Mouse (Mus musculus) heart, postnatal 14 days (tissue): ENCODE results near the gene Atp8a2. TPM values are rescaled to one million over a fixed set of nuclear protein-coding genes. Genes with fewer than 3 reads are reported as not detected.
A peak's percentile ranks its signal among the peaks of the same experiment; 100 is the strongest.
"Not testable (repeated sequence)": the region's sequence is repeated elsewhere in the genome, so short reads cannot be mapped to it uniquely, and the experiment has no call there.

Experiments used
- DNase-seq, 2 experiments: peaks; one replicate each; pipeline ENCODE4 v3.0.0; 2021 to 2022
- intact Hi-C: fragments of 180-260 bp; cut with DNase I; formaldehyde crosslinking; loops from one replicate; pipeline ENCODE4 v1.15.1; 2025
- total RNA-seq, 2 experiments: library from RNA; stranded (reverse); gene quantifications; 2 replicates each; pipeline ENCODE4 v1.2.3; 2021

The Atp8a2 gene
- total RNA-seq, 2 experiments from 2014 or later: 4.2 to 5.6 TPM

DNA sequence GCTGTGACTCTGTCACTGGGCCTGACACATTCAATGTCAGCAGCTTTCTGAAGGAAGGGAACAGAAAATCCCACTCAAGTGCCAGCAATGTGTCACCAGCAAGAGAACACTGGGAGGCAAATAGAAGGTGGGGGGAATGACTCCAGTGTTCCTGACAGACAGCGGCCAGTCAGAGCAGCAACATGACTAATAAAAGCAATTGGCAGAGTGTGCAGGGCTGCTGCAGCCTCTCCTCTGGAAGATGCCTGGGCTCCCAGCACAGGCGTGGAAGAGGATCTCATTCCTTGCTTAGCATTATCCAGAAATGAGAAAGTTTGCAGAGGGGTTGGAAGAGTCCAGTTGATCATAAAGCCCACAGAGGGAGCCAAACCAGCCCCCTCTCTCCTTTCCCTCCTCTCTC, 254.8 kb downstream of the Atp8a2 start:
- no peak for DNase-seq
- intact Hi-C loops: loop anchor here (2.0 to 5.0 kb wide), 3 partner anchors 73 to 329 kb away; partner anchors contain the start of gene Shisa2

DNA sequence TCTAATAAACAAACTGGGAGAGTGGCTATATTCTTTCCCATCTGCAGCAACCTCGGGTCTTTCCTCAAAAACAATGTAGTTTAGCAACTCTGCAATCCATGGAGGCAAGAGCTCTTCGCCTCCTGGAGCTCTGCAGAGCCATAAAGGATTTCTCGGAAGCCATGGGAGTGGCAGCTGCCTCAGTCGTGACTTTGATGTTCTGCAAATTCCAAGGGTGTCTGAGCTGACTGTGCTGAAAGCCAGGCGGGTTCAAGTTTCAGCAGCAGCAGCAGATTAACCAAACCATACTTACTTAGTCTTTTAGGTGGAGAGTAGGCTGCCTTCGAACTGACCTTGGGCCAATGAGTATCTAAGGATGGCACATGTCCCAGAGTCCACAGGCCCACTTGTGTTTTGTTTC, 264.6 kb downstream of the Atp8a2 start:
- intact Hi-C loops: no loop called here
- no peak for DNase-seq

DNA sequence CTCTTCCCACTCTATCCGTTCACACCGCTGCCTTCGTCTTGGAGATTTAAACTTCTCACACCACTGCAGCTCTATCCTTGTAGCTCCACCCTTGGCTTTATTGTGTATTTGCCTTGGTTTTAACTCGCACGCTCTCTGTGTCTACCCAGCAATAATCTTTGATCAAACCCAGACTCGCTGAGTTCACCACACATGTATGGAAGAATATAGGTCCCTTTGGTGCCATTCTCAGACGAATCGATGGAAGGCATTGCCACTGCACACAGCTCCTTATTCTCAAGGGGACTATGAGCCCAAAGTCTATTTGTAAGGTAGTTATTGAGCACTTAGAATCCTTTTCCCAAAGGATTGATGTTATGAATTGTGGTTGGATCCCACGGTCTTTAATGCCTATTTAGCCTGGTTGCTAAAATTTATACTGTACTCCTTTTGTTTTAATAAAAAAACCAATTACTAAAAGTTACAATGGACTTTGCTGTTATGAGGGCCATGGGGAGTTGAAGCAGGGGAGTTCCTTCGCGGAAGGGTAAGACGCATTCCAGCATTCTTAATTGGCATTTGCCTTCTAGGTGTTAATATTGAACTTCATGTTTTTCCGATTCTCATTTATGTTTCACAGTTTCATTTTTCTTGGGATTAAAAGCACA, 265.4 kb downstream of the Atp8a2 start:
- no peak for DNase-seq
- intact Hi-C loops: no loop called here

DNA sequence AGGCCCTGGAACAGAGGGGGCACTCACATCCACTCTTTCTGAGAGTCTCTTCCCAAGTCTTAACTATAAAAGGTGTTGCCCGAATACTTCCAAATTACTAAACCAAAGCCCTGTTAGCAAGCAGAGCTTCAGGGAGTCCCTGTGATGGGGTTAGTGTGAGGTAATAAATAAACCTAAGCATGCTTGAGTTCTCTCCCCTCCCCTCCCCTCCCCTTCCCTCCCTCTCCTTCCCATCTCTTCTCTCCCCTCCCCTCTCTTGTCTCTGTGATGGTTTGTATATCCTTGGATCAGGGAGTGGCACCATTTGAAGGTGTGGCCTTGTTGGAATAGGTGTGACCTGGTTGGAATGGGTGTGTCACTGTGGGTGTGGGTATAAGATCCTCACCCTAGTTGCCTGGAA, 267.8 kb downstream of the Atp8a2 start:
- DNase-seq, intact Hi-C loops: not testable (repeated sequence)

DNA sequence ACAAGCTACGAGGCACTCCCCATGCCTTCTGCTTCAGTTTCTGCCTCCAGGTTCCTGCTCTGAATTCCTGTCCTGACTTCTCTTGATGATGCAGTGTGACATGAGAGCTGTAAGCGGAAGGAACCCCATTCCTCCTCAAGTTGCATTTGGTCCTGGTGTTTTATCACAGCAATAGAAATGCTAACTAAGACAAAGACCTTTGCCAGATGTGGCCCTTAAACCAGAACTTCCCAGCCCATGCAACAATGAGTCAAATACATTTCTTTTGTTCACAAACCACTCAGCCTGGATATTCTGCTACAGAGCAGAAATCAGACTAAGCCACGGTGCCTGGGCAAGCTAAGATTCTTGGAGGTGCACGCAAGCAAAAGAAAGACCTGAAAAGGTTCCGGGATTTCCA, 268.2 kb downstream of the Atp8a2 start:
- intact Hi-C loops: no loop called here
- DNase-seq: no peak

DNA sequence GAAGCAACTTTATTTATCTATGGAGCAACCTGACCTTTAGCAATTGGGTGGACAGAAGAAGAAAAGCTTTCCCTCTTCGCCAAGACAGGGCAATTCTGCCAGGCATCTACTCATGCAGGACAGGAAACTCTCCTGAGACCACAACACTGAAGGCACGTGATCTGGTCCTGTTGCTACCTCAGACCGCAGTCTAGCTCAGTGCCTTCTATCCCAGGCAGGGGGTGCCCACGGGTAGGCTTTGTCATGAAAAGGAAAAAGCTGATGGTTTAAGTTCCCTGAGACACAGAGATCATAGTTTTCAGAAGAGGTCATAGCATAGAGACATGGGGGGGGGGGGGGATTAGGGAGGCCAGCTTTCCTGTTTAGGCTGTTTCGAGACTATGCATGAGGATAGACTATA, 269.2 kb downstream of the Atp8a2 start:
- no peak for DNase-seq
- intact Hi-C loops: no loop called here

DNA sequence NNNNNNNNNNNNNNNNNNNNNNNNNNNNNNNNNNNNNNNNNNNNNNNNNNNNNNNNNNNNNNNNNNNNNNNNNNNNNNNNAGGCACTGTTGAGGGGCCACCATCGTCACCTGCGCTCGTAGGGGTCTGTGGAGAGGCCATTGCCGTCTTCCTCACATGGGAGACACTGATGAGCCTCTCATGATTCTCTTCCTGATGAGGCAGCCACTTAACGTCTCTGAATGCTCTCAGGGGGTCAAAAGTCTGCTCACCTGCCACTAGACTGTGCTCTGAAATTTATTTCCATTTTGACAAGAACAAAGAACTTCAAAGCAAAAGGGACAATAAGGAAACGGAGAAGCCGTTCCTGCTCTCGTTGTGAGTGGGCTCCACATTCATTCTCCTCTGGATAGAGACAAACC, 277.1 kb downstream of the Atp8a2 start:
- intact Hi-C loops: no loop called here
- DNase-seq: no peak

DNA sequence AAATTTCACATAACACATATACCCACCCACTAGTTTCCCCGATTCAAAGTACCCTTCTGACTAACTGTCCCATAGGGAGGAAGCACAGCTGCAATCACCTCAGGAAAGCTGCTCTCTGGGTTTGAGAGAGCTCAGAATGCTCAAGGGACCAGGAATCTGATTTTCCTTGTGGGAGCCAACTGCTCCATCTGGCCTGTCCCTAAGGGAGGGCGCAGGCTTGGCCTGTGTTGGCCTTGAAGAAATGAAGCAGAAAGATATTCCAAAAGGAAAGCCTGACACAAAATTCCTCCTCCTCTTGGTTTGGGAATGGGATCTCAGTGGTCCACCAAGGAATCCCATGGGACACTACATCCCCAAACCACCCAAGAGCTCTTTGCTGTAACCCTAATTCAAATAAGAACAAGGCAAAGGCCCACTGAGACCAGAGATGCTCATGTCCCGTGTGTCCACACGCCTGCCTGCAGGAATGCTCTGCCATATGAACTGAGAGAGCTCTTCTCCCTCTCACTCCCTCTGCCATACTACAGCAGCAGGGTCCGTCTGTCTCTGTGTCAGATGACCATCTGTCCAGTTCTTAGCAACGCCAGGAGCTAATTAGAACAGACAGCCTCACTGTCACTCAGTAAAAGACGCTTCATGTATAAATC, 293.4 kb downstream of the Atp8a2 start:
- intact Hi-C loops: no loop called here
- DNase-seq: no peak

DNA sequence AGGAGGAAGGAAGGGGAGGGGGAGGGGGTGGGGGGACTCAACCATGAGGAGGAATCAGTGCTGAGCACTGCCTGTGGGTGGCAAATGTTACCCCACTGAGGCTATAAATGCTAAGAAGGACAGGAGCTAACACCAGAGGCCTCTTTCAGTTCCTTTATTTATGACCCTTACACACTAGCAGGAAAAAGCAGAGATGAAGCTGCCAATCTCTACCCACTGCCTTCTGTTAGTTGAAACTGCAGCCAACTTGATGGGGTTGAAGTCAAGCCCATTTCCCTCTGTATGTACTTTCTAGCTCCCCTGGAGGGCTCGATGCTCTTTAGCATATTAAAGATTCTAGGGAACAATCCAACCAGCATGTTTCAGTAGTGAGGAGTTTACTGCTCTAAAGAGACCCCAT, 303.0 kb downstream of the Atp8a2 start:
- no peak for DNase-seq
- intact Hi-C loops: no loop called here

DNA sequence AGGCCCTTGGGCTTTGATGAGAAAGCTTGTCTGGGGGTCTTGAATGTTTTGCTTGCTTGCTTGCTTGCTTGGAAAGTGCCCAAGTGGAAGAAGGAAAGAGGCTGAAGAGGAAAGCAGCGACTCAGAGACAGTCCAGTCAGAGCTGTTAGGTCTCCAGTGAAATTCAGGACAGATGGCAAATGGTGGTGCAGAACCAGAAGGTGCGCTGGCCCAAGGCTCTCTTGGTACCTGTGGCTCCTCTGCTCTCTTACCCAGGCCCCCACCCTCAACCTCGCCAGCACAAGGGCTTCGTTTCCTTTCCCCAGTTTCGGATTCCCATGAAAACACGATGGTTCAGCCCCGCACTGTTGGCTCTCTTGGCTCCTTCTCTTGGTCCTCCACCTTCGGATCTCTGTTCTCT, 304.9 kb downstream of the Atp8a2 start:
- no peak for DNase-seq
- intact Hi-C loops: no loop called here

DNA sequence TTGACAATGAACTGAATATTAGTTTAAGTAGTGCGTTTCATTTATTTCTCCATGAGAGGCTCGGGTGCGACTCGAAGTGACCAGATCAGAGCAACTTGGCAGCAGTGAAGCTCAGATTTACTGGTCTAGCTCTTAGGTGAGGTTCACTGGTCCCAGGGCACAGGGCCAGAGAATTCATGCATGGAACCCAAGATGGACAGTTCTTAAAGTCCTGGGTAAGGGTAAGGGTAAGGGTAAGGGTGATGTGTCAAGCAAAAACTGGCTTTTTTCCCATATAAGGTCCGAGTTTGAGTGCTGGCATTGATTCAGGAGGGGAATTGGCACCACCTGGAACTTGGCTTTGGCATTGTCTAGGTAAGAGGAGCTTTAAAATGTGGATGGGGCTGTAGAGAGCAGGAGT, 305.5 kb downstream of the Atp8a2 start:
- DNase-seq: no peak
- intact Hi-C loops: no loop called here

DNA sequence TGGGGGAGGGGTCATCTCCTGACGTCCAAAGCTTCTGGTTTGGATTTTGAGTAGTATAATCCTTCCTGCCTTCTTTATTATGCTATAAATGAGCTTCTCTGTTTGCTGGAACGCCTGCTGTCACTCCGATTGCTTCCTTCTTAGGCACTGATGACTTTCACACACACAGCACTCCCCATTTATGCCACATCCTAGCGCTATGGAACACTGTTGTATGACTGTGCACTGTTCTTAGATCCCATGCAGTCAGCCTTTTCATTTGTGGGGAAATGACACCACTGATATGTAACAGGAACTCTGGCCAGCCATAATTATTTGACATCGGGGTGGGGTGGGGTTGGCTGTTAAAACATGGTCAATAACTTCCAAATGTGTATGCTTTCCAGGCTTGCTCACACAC, 306.2 kb downstream of the Atp8a2 start:
- DNase-seq: no peak
- intact Hi-C loops: no loop called here

DNA sequence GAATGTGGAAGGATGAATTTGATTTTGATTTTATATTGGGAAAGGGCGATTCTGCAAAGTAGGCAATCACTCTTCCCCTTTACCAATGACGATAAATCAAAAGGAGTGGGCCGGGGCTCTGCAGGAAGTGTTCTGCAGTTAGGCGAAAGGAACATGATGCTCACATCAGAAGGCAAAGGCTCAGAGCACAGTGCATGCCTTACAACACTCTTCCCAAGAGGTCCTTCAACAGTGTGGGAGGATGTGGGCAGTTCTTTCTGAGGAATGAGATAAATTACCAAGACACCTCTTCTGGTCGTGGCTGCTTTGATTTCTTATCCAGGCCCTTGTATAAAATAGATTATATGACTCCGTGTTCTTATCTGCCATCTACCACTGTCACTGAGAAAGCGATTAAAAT, 306.9 kb downstream of the Atp8a2 start:
- no peak for DNase-seq
- intact Hi-C loops: no loop called here

DNA sequence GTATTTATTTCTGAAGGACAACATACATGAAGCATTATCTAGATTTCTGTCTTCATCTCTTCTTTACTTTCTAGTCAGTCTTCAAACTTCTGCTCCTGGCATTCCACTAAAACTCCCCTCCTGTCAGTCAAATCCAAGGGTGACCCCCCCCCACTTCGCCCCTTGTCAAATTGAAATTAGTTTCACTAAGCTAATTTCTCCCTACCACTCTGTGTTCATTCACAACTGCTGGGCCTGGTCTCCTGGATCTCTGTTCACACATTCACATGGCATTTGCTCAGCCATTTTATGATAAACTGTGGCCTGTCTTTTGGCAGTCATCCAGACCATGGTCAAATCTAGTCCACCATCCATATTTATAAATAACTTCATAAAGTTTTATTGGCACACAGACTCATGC, 308.5 kb downstream of the Atp8a2 start:
- DNase-seq: no peak
- intact Hi-C loops: no loop called here

DNA sequence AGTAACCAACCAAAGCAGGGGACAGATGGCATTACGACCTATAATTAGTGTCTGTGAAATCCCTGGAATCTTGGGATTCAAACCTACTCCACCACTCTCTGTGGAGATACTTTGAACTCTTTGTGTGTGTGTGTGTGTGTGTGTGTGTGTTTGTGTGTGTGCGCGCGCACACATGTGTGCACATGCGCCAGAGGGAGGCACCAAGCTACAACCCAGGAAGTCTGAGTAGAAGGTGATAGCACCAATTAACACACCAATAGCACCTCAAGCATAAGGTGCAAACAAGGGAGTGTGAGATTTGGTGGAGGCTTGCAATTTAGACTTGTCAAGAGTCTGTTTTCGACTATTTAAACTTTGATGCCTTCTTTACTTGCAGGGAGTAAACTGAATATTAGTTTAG, 308.9 kb downstream of the Atp8a2 start:
- DNase-seq: no peak
- intact Hi-C loops: no loop called here

DNA sequence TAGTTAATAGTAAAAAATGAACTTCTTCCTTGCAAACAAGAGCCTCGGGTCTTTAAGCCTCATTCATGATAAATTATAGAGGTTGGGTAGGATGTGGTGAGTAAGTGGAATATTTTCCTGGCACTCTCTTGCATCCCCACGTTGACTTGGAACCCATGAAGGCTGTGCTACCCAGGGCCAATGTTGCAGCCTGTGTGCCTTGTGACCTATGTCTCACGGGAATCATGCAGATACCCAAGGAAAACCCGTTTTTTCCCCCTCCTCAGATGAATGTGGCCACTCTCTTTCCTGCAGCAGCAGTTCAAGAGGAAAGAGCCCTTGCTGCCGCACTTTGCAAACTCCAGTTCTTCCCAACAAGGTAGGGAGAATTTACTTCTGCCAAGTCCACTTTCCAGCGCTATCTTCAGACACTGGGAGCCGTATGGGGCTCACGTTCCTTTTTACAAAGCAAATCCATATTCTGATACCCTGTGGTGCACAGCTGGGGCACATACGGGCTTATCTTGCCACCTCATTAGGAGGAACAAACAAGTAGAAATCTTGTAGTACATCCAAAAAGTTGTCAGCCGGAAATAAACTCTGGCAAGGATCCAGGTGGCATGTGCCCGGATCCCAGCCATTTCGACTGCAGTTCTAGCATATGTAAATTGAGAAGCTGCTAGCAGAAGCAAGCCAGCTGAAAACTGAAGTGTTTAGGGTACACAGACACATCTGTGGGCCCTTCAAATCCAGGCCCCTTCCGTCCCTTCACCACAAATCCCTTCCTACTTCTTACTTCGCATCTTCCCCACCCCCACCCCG, 309.7 kb downstream of the Atp8a2 start:
- intact Hi-C loops: no loop called here
- DNase-seq: peak; percentile 31 to 53

DNA sequence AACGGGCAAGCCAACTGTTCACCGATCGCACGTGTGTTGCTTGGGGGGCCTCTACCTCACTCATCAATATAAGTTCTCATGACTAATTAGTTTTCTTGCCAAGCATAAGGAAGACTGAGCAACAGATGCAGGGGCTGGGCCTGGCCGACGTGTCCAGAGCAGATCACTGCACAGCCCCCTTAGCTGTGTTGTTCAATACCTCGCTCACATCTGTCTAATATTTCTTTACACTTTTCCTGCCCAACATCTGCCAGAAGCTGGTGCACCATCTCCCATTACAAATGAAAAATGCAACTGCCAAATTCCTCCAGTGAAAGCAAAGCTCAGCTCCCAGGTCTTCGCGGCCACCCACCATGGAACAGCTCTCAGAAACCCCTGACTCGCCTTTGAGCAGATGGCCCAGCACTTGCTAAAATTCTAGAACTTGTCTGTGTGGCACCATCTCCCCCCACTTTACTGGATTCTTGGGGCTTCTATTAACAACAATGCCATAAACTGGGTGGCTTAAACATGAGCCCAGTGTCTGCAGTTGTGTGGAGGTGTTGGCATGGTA, 313.4 kb downstream of the Atp8a2 start:
- DNase-seq: no peak
- intact Hi-C loops: no loop called here

DNA sequence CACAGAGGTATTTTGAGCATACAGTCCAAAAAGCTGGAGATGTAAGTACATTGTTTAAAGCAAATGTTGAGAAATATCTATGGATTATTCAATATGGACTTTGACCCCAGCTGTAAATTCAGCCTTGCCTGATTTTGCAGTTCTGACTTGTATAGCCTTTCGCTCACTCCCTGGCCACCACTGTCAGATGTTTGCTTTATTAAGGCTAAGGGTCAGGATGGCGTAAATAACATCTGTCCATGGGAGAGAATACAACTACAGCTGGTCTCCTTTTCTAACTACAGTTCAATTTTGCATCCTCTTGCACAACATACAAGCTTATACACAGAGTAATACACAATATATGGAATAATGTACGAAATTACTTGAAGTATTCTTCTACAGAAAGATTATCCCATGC, 316.1 kb downstream of the Atp8a2 start:
- intact Hi-C loops: no loop called here
- DNase-seq: no peak

DNA sequence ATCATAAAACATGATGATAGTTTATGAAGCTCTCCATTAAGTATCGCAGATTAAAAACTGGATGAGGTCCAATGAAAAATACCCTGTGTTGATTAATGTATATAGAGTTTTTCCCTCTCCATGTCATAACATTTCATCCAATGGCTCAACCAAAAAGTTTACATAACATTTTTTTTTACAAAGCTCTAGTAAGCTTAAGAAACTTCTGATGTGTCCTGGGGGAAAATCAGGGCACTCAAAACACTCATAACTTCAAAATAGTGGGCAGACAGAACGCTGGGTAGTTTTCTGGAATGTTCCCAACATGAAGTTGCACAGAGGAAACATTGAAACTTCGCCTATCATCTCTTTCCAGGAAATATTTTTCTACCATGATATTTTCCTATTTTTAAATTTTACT, 318.7 kb downstream of the Atp8a2 start:
- no peak for DNase-seq
- intact Hi-C loops: no loop called here

DNA sequence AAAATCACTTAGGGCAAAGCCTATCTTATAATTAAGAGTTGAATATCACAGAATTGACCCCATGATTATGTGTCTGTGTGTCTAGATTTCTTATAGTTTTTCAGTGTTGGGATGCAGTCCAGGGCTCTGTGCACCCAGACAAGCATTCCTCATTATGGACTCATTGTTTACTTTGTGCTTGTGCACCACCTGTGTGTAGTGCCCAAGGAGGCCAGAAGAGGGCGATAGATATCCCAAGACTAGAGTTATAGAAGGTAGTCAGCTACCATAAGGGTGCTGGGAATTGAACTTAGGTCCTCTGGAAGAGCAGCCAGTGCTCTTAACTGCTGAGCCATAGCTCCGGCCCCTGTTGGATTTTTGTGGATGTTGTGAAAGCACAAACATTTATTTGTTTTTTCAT, 320.5 kb downstream of the Atp8a2 start:
- no peak for DNase-seq
- intact Hi-C loops: no loop called here

DNA sequence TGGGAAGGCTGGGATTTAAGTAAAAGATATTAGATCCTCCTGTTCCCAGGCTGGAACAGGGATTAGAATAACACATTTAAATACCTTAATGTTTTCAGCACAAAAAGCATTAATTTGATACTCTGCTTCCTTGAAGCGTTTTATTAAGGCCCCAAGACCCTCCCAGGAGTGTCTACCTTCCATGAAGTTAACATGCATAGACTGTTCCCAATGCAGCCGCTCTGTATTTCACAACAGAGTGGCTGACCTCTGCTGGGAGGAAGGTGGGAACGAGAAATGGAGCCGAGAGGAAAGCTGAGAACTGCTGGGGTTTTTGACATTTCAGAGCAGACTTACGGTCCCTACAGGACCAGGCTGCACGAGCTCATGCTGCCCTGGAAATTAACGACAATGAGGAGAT, 328.6 kb downstream of the Atp8a2 start:
- DNase-seq: no peak
- intact Hi-C loops: no loop called here

DNA sequence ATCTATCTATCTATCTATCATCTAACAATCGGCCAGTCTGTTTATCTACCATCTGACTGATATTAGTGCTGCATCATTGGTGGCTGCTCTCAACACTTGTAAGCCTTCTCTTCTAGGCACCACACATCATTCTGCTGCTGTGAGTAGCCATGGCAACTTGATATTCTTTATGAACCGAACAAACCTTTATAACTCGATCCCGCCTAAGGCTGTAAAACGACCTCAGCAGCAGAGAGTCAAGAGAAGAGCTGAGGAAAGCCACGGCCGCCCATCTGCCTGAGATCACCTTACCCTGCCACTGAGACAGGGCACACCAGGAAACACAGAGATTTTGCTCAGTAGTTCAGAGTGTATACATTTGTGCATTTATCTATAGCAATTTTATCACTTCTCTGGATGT, 329.2 kb downstream of the Atp8a2 start:
- DNase-seq: no peak
- intact Hi-C loops: no loop called here
